Mouse (Mus musculus) liver, adult 2 months (tissue): ENCODE data around the gene Smyd4.

Experiments
- CTCF ChIP-seq: fragments of 200-500 bp; IDR thresholded peaks from 2 replicates; pipeline ENCODE4 v1.5.1; 2011; ENCODE audit warnings: low read depth, low read length, control low read depth
- POLR2A ChIP-seq: fragments of 200-500 bp; IDR thresholded peaks from 2 replicates; pipeline ENCODE4 v1.6.1; 2011; ENCODE audit warnings: low read length, control low read depth; ENCODE audit not compliant: insufficient read depth; ENCODE audit errors: extremely low read depth

DNA sequence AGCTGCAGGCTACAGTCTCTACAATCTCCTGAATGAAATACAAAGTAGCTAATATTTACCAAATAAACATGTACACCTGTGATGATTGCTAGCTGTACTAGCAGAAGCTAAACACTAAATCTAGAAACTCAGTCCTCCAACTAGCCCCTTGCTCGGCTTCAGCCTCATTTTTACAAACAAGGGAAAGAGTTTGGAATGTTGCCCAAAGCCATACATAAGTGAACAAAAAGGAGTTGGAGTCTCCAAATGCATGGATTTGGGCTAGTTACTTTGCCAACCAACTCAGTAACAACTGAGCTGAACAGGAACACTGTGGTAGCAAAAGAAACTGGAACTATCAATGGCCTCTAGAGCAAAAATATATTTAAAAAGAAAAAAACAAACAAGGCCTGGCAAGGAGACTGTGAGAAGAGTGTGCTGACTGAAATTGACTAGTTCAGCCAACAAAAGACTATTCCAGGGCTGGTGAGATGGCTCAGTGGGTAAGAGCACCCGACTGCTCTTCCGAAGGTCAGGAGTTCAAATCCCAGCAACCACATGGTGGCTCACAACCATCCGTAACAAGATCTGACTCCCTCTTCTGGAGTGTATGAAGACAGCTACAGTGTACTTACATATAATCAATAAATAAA lies 1.6 kb upstream of the Smyd4 start:
- TF ChIP-seq CTCF (no peak), POLR2A (no peak)
